Mouse (Mus musculus): ENCODE results near the gene Theg. TPM values are rescaled to one million over a fixed set of nuclear protein-coding genes. Genes with fewer than 3 reads are reported as not detected.
A peak's percentile ranks its signal among the peaks of the same experiment; 100 is the strongest.

Theg gene
- polyA plus RNA-seq, 1 experiment from 2014 or later = not detected

DNA sequence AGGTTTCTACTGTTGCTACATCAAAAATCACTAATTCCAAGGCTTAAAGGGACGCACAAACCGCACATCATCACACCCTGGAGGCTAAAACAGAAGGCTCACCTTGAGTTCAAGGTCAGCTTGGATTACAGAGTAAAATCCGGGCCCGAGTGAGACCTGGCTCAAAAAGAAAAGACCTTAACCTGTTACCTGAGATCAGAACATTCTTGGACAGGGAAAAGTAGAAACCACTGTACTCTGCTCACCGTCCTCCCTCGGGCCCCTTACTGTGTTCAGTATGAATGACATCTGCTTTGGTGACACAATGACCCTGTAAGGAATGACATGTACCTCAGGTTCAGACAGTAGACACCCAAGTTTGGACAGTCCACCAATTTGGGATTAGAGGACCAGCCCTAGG, 12.3 kb downstream of the Theg start:
- Histone ChIP-seq H3K27me3 (ENCODE audit: insufficient read depth, poor library complexity, severe bottlenecking) (no peaks in the 10 kb centered on the region; the same call in 1 of the 2 replicates), H3K9me3 (no peaks in the 10 kb centered on the region), H3K36me3 (no peaks in the 10 kb centered on the region), H3K4me1 (replicated peaks) (0 out of 2 replicates have a peak, but pooled peaks cover 5% of the 10 kb centered on the region), H3K27ac (no peak overlapping the region), H3K4me3 (no peak overlapping the region)
- WGBS = 94% methylated on average over 6 of the region's 6 CpGs
- no peak for DNase-seq (ENCODE audit: low spot score)

DNA sequence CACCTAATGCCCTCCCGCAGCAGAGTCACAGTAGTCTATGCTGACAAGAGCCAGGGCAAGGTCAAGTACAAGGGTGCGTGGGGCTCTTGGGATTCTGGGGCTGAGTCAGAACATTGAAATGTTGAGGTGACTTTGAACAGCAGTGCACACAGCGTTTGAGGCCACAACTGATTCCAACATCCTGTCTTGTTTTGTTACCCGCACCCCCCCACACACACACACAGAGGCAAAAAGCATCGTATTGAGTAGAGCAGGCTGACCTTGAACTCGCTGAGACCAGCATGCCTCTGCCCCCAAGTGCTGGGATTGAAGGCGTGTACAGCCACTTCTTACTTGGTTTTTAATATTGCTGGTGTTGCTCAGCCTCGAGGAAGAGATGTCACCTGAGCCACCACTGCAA, 12.8 kb downstream of the Theg start:
- H3K27me3 ChIP-seq (ENCODE audit: insufficient read depth, poor library complexity, severe bottlenecking) = no peaks in the 10 kb centered on the region
- no peak for DNase-seq (ENCODE audit: low spot score)

DNA sequence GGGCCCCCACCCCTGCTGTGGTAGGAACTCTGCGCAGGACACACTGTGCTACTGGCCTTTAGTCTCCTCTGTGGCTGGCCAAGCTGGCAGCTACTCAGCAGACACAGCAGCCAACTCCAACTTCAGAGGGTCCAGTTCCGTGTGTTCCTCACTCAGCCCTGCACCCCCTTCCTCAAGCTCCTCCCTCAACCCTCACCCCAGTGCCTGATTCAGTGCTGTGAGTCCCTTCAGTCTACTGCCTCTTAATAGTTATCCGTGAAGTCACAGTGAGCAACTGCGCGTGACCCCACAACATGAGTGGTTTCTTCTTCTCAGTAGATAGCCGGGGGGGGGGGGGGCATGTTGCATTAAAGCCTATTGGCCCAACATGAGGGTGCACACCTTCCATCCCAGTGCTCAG, 13.5 kb downstream of the Theg start:
- Histone ChIP-seq H3K4me1 (replicated peaks) (0 out of 2 replicates have a peak, but pooled peaks cover 5% of the 10 kb centered on the region), H3K4me3 (no peak overlapping the region), H3K9me3 (no peaks in the 10 kb centered on the region), H3K36me3 (no peaks in the 10 kb centered on the region), H3K27ac (no peak overlapping the region), H3K27me3 (ENCODE audit: insufficient read depth, poor library complexity, severe bottlenecking) (no peaks in the 10 kb centered on the region)
- 83% methylated on average over 6 of the region's 6 CpGs for WGBS
- DNase-seq (ENCODE audit: low spot score) = no peak

More for the DNA sequence above, 12.8 kb downstream of the Theg start:
- Histone ChIP-seq H3K9me3 (no peaks in the 10 kb centered on the region), H3K36me3 (no peaks in the 10 kb centered on the region), H3K4me1 (replicated peaks) (0 out of 2 replicates have a peak, but pooled peaks cover 5% of the 10 kb centered on the region), H3K4me3 (no peak overlapping the region), H3K27ac (no peak overlapping the region)
- 84% methylated on average over 8 of the region's 8 CpGs for WGBS

DNA sequence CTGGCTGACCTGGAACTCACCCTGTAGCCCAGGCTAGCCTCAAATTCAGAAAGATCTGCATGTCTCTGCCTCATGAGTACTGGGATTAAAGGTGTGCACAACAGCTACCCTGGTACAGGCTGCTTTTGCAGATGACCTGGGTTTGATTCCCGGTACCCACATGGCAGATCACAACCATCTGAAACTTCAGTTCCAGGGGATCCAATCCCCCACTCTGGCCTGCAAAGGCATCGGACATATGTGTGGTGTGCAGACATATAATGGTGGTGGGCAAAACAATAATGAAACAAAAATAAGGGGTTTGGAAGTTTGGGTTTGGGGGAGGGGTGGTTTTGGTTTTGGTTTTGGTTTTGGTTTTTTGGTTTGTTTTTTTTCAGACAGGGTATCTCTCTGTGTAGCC, 15.8 kb downstream of the Theg start:
- Histone ChIP-seq H3K9me3 (no peaks in the 10 kb centered on the region), H3K4me1 (replicated peaks) (no peaks in the 10 kb centered on the region), H3K4me3 (no peak overlapping the region), H3K27me3 (ENCODE audit: insufficient read depth, poor library complexity, severe bottlenecking) (no peaks in the 10 kb centered on the region), H3K36me3 (no peaks in the 10 kb centered on the region), H3K27ac (no peak overlapping the region)
- DNase-seq (ENCODE audit: low spot score) = no peak
- 94% methylated on average over 2 of the region's 2 CpGs for WGBS

GRCm38 (mm10) chr10:79569921-79570320, 17.2 kb downstream of the Theg start:
- no peaks in the 10 kb centered on the region for H3K27me3 ChIP-seq (ENCODE audit: insufficient read depth, poor library complexity, severe bottlenecking)
- no peak overlapping the region for H3K27ac ChIP-seq
- DNase-seq (ENCODE audit: low spot score) = no peak
- no peak overlapping the region for H3K4me3 ChIP-seq
- H3K4me1 ChIP-seq (replicated peaks) = no peaks in the 10 kb centered on the region
- peaks cover 8% of the 10 kb centered on the region; the same call in 1 of the 2 replicates for H3K9me3 ChIP-seq
- H3K36me3 ChIP-seq = no peaks in the 10 kb centered on the region
- 91% methylated on average over 5 of the region's 5 CpGs for WGBS

DNA sequence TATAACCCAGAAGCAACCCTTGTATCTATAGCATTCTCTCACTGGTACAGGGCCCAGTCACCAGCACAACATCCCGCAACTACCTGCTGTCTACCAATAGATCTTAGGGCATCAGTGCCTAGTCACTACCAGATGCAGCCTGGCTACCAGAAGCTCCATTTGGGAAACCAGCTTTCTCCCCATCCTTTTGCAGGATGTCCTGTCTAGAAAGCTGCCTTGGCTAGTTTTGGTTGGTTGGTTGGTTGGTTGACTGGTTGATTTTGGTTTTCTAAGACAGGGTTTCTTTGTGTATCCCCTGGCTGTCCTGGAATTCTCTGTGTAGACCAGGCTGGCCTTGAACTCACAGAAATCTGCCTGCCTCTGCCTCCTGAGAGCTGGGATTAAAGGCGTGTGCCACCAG, 27.4 kb downstream of the Theg start:
- 92% methylated on average over 2 of the region's 2 CpGs for WGBS
- DNase-seq (ENCODE audit: low spot score) = no peak
- Histone ChIP-seq H3K27ac (no peak overlapping the region), H3K4me3 (no peak overlapping the region), H3K4me1 (replicated peaks) (peaks cover 9% of the 10 kb centered on the region), H3K27me3 (ENCODE audit: insufficient read depth, poor library complexity, severe bottlenecking) (no peaks in the 10 kb centered on the region), H3K36me3 (peaks cover 6% of the 10 kb centered on the region; the same call in 1 of the 2 replicates), H3K9me3 (peaks cover 11% of the 10 kb centered on the region; the same call in 1 of the 2 replicates)

- Histone ChIP-seq H3K9me3 (no peaks in the 10 kb centered on the region), H3K4me1 (replicated peaks) (peaks cover 31% of the 10 kb centered on the region), H3K27me3 (ENCODE audit: insufficient read depth, poor library complexity, severe bottlenecking) (no peaks in the 10 kb centered on the region), H3K36me3 (peaks cover 6% of the 10 kb centered on the region; the same call in 1 of the 2 replicates), H3K27ac (no peak overlapping the region), H3K4me3 (no peak overlapping the region)
- DNase-seq (ENCODE audit: low spot score) = no peak
- 90% methylated on average over 5 of the region's 5 CpGs for WGBS
Measured at GRCm38 (mm10) chr10:79557496-79557895, 29.6 kb downstream of the Theg start.

DNA sequence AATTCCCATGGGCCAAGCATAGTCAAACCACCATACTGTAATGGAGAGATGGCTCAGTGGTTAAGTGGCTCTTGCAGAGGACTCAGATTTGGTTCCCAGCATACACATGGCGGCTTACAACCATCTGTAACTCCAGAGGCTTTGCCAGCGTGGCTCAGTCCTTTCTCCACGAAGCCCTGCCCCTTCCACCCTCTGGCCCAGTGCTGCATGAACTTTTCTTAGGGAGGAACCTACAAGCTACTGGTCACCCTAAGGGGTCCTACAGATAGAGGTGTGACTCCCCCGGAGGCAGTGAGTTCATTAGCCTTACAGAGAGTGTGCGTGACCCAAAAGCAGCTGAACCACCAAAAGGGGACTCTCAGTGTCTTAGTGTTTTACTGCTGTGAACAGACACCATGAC, 30.2 kb downstream of the Theg start:
- Histone ChIP-seq H3K4me3 (no peak overlapping the region), H3K36me3 (peaks cover 8% of the 10 kb centered on the region; the same call in 1 of the 2 replicates), H3K27ac (no peak overlapping the region), H3K27me3 (ENCODE audit: insufficient read depth, poor library complexity, severe bottlenecking) (no peaks in the 10 kb centered on the region), H3K9me3 (no peaks in the 10 kb centered on the region), H3K4me1 (replicated peaks) (peaks cover 35% of the 10 kb centered on the region)
- DNase-seq (ENCODE audit: low spot score) = peak; percentile 1
- 93% methylated on average over 5 of the region's 5 CpGs for WGBS

DNA sequence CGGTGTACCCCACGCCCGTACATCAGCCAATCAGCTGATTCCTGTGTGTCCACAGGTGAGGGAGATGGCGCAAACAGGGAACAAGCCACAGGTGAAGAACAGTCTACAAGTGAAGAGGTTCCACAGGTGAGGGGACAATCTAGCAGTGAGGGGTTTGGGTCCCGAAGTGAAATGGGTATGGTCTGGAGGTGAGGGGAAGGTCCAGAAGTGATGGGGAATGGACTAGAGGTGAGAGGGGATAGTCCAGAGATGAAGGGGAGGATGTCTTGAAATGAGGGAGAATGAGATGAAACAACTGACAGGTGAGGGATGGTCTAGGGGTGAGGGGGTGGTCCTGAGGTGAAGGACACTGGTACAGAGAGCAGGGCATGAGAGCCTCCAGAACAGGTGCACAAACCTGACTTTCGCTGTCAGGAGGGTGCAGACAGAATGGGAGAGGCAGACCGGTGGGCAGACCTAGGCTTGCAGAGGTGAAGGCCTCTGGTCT, 31.9 kb downstream of the Theg start:
- Histone ChIP-seq H3K36me3 (peaks cover 21% of the 10 kb centered on the region), H3K27me3 (ENCODE audit: insufficient read depth, poor library complexity, severe bottlenecking) (no peaks in the 10 kb centered on the region), H3K4me1 (replicated peaks) (peaks cover 35% of the 10 kb centered on the region), H3K4me3 (peak overlapping the region; percentile 94), H3K27ac (peak overlapping the region; percentile 97), H3K9me3 (no peaks in the 10 kb centered on the region)
- no peak for DNase-seq (ENCODE audit: low spot score)
- WGBS = 24% methylated on average over 7 of the region's 7 CpGs

- H3K36me3 ChIP-seq = peaks cover 28% of the 10 kb centered on the region
- peak within 1 kb of the TSS; percentile 94 for H3K4me3 ChIP-seq
- under 1% methylated on average over 108 of the region's 108 CpGs for WGBS
- H3K27ac ChIP-seq = peak within 1 kb of the TSS; percentile 97
- peak; percentile 84 for DNase-seq (ENCODE audit: low spot score)
- no peaks in the 10 kb centered on the region for H3K27me3 ChIP-seq (ENCODE audit: insufficient read depth, poor library complexity, severe bottlenecking)
- H3K9me3 ChIP-seq = no peaks in the 10 kb centered on the region
- H3K4me1 ChIP-seq (replicated peaks) = peaks cover 35% of the 10 kb centered on the region
Measured at GRCm38 (mm10) chr10:79554330-79555237, 32.5 kb downstream of the Theg start, which contains the start of gene Mier2. Gene Mier2, minus strand, starts transcription at chr10:79555199.

GRCm38 (mm10) chr10:79553691-79554090, 33.4 kb downstream of the Theg start:
- 33% methylated on average over 10 of the region's 10 CpGs for WGBS

DNA sequence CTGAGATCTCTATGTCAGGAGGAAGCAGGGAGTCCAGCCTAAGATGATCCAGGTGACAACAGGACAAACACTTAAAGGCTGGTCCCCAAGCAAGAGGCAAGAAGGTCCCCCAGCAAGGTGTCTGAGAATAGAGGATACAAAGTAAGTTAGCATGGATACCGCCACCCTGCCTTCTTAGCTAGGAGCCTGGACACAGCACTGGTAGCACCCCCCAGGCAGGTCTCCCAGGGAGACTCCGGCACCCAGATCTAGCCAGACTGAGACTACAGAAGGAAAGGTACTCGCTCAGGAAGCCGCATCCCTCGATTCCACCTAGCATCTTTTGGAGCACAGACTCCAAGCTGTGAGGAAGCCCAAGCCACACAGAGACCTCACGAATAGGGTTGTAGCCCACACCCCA, 34.0 kb downstream of the Theg start:
- Histone ChIP-seq H3K4me3 (peak overlapping the region; percentile 94), H3K4me1 (replicated peaks) (peaks cover 35% of the 10 kb centered on the region), H3K36me3 (peaks cover 42% of the 10 kb centered on the region), H3K27ac (no peak overlapping the region), H3K27me3 (ENCODE audit: insufficient read depth, poor library complexity, severe bottlenecking) (no peaks in the 10 kb centered on the region), H3K9me3 (no peaks in the 10 kb centered on the region)
- 85% methylated on average over 6 of the region's 6 CpGs for WGBS
- DNase-seq (ENCODE audit: low spot score) = no peak

More at GRCm38 (mm10) chr10:79553691-79554090, 33.4 kb downstream of the Theg start:
- DNase-seq (ENCODE audit: low spot score) = no peak
- Histone ChIP-seq H3K27me3 (ENCODE audit: insufficient read depth, poor library complexity, severe bottlenecking) (no peaks in the 10 kb centered on the region), H3K9me3 (no peaks in the 10 kb centered on the region), H3K4me3 (peak overlapping the region; percentile 94), H3K4me1 (replicated peaks) (peaks cover 35% of the 10 kb centered on the region), H3K27ac (peak overlapping the region; percentile 97), H3K36me3 (peaks cover 37% of the 10 kb centered on the region)

DNA sequence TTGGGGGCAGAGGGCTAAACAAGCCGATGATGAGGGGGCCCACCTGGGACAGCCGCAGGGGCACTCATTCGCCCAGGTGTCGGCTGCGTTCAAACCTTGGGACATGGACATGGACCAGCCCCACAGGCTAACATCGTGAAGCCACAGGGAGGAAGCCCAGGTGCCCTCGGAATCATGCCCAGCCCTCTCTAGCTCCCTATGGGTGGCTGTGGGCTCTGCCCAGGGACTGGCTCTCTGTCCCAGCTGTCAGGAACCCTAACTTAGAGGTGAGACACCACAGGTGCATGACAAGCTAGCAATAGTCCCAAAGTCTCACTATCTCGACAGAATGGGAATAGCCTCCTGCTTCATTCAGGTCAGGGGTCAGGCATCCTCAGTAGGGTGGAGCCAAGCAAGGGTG, 34.6 kb downstream of the Theg start:
- Histone ChIP-seq H3K27ac (no peak overlapping the region), H3K36me3 (peaks cover 49% of the 10 kb centered on the region), H3K27me3 (ENCODE audit: insufficient read depth, poor library complexity, severe bottlenecking) (no peaks in the 10 kb centered on the region), H3K4me3 (0 out of 2 replicates have a peak overlapping the region, but pooled peaks have one; percentile 94), H3K4me1 (replicated peaks) (peaks cover 35% of the 10 kb centered on the region), H3K9me3 (no peaks in the 10 kb centered on the region)
- DNase-seq (ENCODE audit: low spot score) = peak; percentile 1
- 90% methylated on average over 8 of the region's 8 CpGs for whole genome bisulfite sequencing

Measured in hindbrain, embryonic 10.5 days (tissue).